Mouse (Mus musculus) 3134 (cell line): ENCODE measurements around the gene Fam213b.

ENCODE experiments used
- DNase-seq: peaks from one replicate; pipeline ENCODE4 v3.0.0-alpha.2; 2011; ENCODE audit warnings: low spot score; ENCODE audit not compliant: insufficient read length; ENCODE audit errors: extremely low read depth

Gene Fam213b

DNA sequence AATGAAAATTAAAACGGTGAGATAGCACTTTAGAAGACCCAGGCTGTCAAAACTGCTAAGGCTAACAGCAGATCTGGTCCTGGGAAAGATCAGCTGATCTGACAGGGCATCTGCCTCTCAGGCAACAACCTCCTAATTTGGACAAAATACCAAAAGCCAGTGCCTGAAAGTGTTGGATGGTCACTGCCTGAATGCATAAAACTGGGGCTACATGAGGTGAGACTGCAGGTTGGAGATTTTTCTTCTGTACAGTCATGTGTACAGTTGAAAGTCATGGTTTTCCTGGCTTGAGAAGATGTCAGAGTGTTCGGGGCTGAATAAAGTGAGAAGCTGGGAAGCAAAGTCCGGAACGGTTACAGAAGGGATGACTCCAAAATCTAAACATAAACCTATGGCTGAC is 45.1 kb downstream of the Fam213b start:
- no peak for DNase-seq

DNA sequence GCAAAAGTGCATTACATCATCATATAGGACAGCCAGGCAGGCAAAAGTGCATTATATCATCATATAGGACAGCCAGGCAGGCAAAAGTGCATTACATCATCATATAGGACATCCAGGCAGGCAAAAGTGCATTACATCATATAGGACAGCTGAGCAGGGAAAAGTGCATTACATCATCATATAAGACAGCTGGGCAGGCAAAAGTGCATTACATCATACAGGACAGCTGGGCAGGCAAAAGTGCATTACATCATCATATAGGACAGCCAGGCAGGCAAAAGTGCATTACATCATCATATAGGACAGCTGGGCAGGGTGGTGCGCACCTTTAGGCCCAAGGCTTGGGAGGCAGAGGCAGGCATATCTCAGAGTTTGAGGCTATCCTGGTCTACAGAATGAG is 46.2 kb downstream of the Fam213b start:
- no peak for DNase-seq
